Mouse (Mus musculus) spleen, adult 2 months (tissue): ENCODE measurements around the gene Zfp609.

Source experiments
- CTCF ChIP-seq: fragments of 200-500 bp; IDR thresholded peaks from 2 replicates; pipeline ENCODE4 v1.5.1; 2011; ENCODE audit warnings: mild to moderate bottlenecking, inconsistent platforms; ENCODE audit not compliant: insufficient read depth, insufficient read length, insufficient replicate concordance; ENCODE audit errors: extremely low read depth
- POLR2A ChIP-seq: fragments of 200-500 bp; IDR thresholded peaks from 2 replicates; pipeline ENCODE4 v1.6.1; 2011; ENCODE audit warnings: low read depth, low read length, inconsistent platforms

DNA sequence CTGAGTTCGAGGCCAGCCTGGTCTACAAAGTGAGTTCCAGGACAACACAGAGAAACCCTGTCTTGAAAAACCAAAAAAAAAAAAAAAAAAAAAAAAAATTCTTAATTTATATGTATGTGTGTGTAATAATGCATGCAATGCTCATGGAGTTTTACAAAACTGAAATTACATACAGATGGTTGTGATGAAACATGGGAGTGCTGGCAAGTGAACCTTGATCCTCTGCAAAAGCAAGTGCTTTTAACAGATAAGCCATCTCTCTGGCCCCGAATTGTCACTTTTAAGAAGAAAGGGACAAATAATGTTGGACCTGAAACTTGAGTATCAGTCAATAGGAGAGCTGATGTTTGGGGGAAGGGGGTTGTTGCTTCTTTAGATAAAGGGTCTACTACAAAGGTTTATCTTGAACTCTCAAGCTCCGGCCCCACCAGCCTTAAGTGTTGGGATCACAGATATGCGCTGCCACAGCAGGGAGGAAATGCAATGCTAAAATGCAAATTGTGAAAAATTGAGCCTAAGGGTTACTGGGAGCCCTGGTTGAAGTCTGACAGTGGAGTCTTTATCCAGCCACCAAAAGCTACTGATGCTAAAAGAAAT is 41.5 kb downstream of the Zfp609 start:
- no peak for TF ChIP-seq CTCF
- no peak for TF ChIP-seq POLR2A
